Mouse (Mus musculus) stomach, embryonic 14.5 days (tissue): Measurements from ENCODE around the gene Bsg. TPM values are rescaled to one million over a fixed set of nuclear protein-coding genes. Genes with fewer than 3 reads are reported as not detected.

Experiments used
- ATAC-seq: fragments of 200-750 bp; cut with Nextera tagmentation; 2 replicates; pipeline ENCODE4 v1.8.0; 2017; ENCODE audit warnings: low read depth, moderate TSS enrichment; ENCODE audit not compliant: insufficient number of reproducible peaks, insufficient read depth, low FRiP score
- H3K27ac ChIP-seq: fragments of 300-500 bp; sonication (generic); 2 replicates; pipeline ENCODE4 v1.5.1; 2014; ENCODE audit warnings: mild to moderate bottlenecking, low read length, moderate library complexity, mixed read lengths
- H3K27me3 ChIP-seq: fragments of 300-500 bp; sonication (generic); 2 replicates; pipeline ENCODE4 v1.6.1; 2014; ENCODE audit warnings: low read length, control low read depth, mixed read lengths; ENCODE audit not compliant: control insufficient read depth, insufficient read depth
- H3K36me3 ChIP-seq: fragments of 300-500 bp; sonication (generic); 2 replicates; pipeline ENCODE4 v1.6.1; 2014; ENCODE audit warnings: mild to moderate bottlenecking, control low read depth, low read length, moderate library complexity, mixed read lengths; ENCODE audit not compliant: control insufficient read depth, insufficient read depth
- H3K4me1 ChIP-seq: fragments of 300-500 bp; sonication (generic); 2 replicates; pipeline ENCODE4 v1.6.1; 2014; ENCODE audit warnings: low read length, control low read depth, mixed read lengths; ENCODE audit not compliant: control insufficient read depth, insufficient read depth
- H3K4me2 ChIP-seq: fragments of 300-500 bp; sonication (generic); replicated peaks from 2 replicates; pipeline ENCODE4 v1.6.1; 2014; ENCODE audit warnings: low read depth, low read length, control low read depth
- H3K4me3 ChIP-seq: fragments of 300-500 bp; sonication (generic); 2 replicates; pipeline ENCODE4 v1.5.1; 2014; ENCODE audit warnings: low read depth, low read length, control low read depth
- H3K9ac ChIP-seq: fragments of 300-500 bp; sonication (generic); replicated peaks from 2 replicates; pipeline ENCODE4 v1.6.1; 2014; ENCODE audit warnings: low read depth, mild to moderate bottlenecking, control low read depth, low read length, moderate library complexity, mixed read lengths
- H3K9me3 ChIP-seq: fragments of 300-500 bp; sonication (generic); 2 replicates; pipeline ENCODE4 v1.6.1; 2016; ENCODE audit warnings: low read depth, low read length, control low read depth; ENCODE audit not compliant: control insufficient read depth
- WGBS: fragments of 180-500 bp; shearing (Covaris S2); extraction: QIAGEN DNeasy Blood & Tissue Kit; methylation state at CpG from one replicate; pipeline ENCODE4 v1.1.7; 2014; 5-methylcytosine and 5-hydroxymethylcytosine counted together
- polyA plus RNA-seq: library from polyadenylated mRNA; unstranded; fragments of >200 nt; fragmentation: Nextera tagmentation; extraction: Ambion mirVana; gene quantifications from 2 replicates; pipeline ENCODE4 v1.2.1, GENCODE M21; 2014

Gene Bsg
- polyA plus RNA-seq, 1 experiment from 2014 or later = 871 TPM

DNA sequence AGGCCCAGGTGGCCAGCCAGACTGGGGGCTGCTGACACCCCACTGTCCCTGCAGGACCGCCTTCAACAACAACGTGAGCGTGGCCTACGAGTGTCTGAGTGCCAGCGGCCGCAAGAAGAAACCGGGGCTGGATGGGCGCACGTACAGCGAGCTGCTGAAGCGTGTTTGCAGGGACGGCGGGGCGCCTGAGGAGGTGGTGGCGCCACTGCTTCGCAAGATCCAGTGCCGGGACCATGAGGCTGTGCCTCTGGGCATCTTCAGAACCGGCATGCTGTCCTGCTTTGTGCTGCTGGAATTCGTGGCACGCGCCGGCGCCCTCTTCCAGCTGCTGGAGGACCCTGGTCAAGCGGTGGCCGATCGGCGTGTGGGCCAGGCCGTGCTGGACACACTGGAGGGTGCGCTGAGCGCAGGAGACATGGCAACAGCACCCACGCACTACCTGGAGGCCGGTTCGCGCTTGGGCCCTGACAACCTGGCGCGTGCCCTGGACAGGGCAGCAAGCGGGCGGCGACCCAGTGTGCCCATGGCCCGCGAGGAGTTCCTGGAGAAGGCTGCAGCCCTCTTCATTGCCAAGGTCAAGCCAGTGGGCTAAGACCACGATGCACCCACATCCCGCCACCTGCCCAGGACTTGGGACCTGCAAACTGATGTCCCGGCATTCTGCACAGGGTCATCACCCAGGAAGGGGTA, 28.8 kb upstream of the Bsg start:
- 51% methylated on average over 44 of the region's 44 CpGs for WGBS
- ATAC-seq = no peak
- no peaks in the 10 kb centered on the region for H3K36me3 ChIP-seq

GRCm38 (mm10) chr10:79680606-79681495, 23.4 kb upstream of the Bsg start:
- Histone ChIP-seq H3K4me3 (peak overlapping the region; percentile 68), H3K27ac (peak overlapping the region; percentile 59; the same call in 1 of the 2 replicates), H3K27me3 (no peaks in the 10 kb centered on the region), H3K9me3 (no peaks in the 10 kb centered on the region), H3K4me1 (peaks cover 18% of the 10 kb centered on the region; the same call in 1 of the 2 replicates), H3K4me2 (peak overlapping the region; percentile 60), H3K9ac (no peak overlapping the region; the same call in 1 of the 2 replicates), H3K36me3 (peaks cover 20% of the 10 kb centered on the region)
- 29% methylated on average over 11 of the region's 11 CpGs for WGBS
- ATAC-seq = peak; percentile 16; the same call in 1 of the 2 replicates

More for the DNA sequence above, 28.8 kb upstream of the Bsg start:
- Histone ChIP-seq H3K4me2 (no peak overlapping the region), H3K9ac (no peak overlapping the region), H3K27me3 (no peaks in the 10 kb centered on the region), H3K27ac (no peak overlapping the region), H3K4me3 (no peak overlapping the region), H3K4me1 (peaks cover 2% of the 10 kb centered on the region), H3K9me3 (no peaks in the 10 kb centered on the region)

DNA sequence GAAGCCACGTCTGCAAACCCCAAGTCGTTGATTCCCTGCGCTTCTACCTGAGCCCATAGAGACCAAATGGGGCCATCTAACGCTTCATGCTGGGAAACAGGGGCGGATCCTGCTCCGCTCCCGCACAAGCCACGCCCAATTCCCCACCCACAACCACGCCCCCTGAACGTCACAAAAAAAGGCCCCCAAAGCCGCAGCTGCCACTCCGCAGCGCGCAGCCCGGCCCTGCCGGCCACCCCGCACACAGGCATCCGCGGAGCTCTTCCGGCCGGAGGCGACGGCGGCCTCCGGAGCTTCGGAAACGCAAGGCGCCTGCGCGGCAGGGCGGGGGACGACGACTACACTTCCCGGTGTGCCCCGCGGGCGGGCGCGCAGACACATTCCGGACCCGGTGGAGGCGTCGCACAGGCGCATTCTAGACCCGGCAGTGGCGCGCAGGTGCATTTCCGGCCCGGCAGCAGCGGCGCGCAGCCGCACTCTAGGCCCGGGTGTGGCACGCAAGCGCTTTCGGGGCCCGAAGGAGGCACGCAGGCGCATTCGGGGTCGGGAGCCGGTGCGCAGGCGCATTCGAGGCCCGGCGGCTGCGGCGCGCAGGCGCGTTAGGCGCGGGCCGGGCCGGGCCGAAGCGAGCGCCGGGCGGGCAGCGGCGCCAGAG, 22.6 kb upstream of the Bsg start, which contains the start of gene Cdc34:
Gene Cdc34, plus strand, starts transcription at position 605 of the 655 bp plus-strand sequence.
- no peaks in the 10 kb centered on the region for H3K9me3 ChIP-seq
- ATAC-seq = peak; percentile 93
- peak within 1 kb of the TSS; percentile 75; the same call in 1 of the 2 replicates for H3K27ac ChIP-seq
- H3K4me2 ChIP-seq = peak within 1 kb of the TSS; percentile 90
- H3K9ac ChIP-seq = peak within 1 kb of the TSS; percentile 85
- WGBS = under 1% methylated on average over 64 of the region's 84 CpGs
- H3K4me1 ChIP-seq = peaks cover 18% of the 10 kb centered on the region; the same call in 1 of the 2 replicates
- H3K27me3 ChIP-seq = no peaks in the 10 kb centered on the region
- peaks cover 28% of the 10 kb centered on the region for H3K36me3 ChIP-seq
- peak within 1 kb of the TSS; percentile 68 for H3K4me3 ChIP-seq

GRCm38 (mm10) chr10:79682551-79682915, 21.8 kb upstream of the Bsg start:
- peak overlapping the region; percentile 90 for H3K4me2 ChIP-seq
- H3K9ac ChIP-seq = peak overlapping the region; percentile 85
- H3K4me3 ChIP-seq = peak overlapping the region; percentile 68
- H3K27me3 ChIP-seq = no peaks in the 10 kb centered on the region
- peaks cover 35% of the 10 kb centered on the region for H3K36me3 ChIP-seq
- WGBS = 0% methylated on average over 10 of the region's 10 CpGs
- peaks cover 18% of the 10 kb centered on the region; the same call in 1 of the 2 replicates for H3K4me1 ChIP-seq
- no peaks in the 10 kb centered on the region for H3K9me3 ChIP-seq
- H3K27ac ChIP-seq = peak overlapping the region; percentile 75; the same call in 1 of the 2 replicates
- ATAC-seq = no peak

DNA sequence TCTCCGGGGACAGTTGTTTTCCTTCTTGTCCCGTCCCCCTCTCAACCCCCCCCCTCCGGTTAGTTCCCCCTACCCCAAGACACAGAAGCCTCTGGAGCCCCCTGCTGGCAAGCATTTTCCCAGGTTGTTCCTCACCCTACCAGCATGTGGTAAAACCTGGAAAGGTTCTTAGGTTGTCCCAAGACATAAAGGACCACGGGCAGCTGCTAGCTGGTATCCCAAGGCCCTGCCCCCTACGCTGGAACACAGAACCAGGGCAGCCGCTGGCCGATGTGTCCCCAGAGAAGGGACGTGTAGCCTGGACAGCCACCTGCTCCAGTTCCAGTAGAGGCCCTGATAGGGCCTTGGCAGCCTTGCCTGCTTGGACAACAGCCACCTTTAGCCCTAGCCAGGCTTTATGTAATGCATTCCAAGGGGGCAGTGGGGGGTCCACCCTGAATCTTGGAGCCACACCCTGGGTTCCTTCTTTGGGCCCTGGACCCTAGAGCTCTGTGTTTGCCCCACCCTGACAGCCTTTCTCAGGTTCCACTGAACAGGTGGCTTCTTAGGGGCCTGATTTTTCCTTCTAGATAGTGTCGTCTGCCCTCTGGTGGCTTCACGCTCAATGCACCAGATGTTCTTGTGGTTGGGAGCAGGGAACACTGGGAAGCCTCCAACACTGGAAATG, 21.2 kb upstream of the Bsg start:
- no peaks in the 10 kb centered on the region for H3K9me3 ChIP-seq
- peaks cover 39% of the 10 kb centered on the region for H3K36me3 ChIP-seq
- H3K4me1 ChIP-seq = peaks cover 18% of the 10 kb centered on the region; the same call in 1 of the 2 replicates
- WGBS = 6% methylated on average over 10 of the region's 10 CpGs
- H3K4me3 ChIP-seq = peak overlapping the region; percentile 68
- peak overlapping the region; percentile 90 for H3K4me2 ChIP-seq
- H3K9ac ChIP-seq = peak overlapping the region; percentile 85
- peak overlapping the region; percentile 75; the same call in 1 of the 2 replicates for H3K27ac ChIP-seq
- H3K27me3 ChIP-seq = no peaks in the 10 kb centered on the region
- no peak for ATAC-seq

GRCm38 (mm10) chr10:79683726-79684640, 20.3 kb upstream of the Bsg start:
- Histone ChIP-seq H3K27me3 (no peaks in the 10 kb centered on the region), H3K27ac (no peak overlapping the region), H3K4me3 (peak overlapping the region; percentile 68; the same call in 1 of the 2 replicates), H3K9ac (no peak overlapping the region; the same call in 1 of the 2 replicates), H3K9me3 (no peaks in the 10 kb centered on the region), H3K4me2 (peak overlapping the region; percentile 90; the same call in 1 of the 2 replicates), H3K36me3 (peaks cover 48% of the 10 kb centered on the region), H3K4me1 (peaks cover 18% of the 10 kb centered on the region; the same call in 1 of the 2 replicates)
- WGBS = 84% methylated on average over 6 of the region's 6 CpGs
- no peak for ATAC-seq
